Mouse (Mus musculus) natural killer cell, adult 2 months (primary cell): ENCODE measurements at regions not wholly inside any gene's neighbourhood (a gene's known extent, or its start where the extent isn't known, plus 50 kb on each side); places are given as distances from the start of the nearest gene placed in this dataset.
A peak's percentile ranks its signal among the peaks of the same experiment; 100 is the strongest.

Source experiments
- DNase-seq, 2 experiments: peaks; one replicate each; pipeline ENCODE4 v3.0.0; 2022; ENCODE audit warnings: low spot score in 2 of 2

GRCm38 (mm10) chr12:8844748-8845147 is 73.6 kb downstream of the Sdc1 start:
- DNase-seq = peak in 1 of 2 experiments; percentile 66

- no peak for DNase-seq
Measured at GRCm38 (mm10) chr12:8845443-8845842, 74.3 kb downstream of the Sdc1 start.

GRCm38 (mm10) chr12:8846425-8847226 is 74.8 kb upstream of the Laptm4a start:
- peak in 1 of 2 experiments; percentile 37 for DNase-seq

DNA sequence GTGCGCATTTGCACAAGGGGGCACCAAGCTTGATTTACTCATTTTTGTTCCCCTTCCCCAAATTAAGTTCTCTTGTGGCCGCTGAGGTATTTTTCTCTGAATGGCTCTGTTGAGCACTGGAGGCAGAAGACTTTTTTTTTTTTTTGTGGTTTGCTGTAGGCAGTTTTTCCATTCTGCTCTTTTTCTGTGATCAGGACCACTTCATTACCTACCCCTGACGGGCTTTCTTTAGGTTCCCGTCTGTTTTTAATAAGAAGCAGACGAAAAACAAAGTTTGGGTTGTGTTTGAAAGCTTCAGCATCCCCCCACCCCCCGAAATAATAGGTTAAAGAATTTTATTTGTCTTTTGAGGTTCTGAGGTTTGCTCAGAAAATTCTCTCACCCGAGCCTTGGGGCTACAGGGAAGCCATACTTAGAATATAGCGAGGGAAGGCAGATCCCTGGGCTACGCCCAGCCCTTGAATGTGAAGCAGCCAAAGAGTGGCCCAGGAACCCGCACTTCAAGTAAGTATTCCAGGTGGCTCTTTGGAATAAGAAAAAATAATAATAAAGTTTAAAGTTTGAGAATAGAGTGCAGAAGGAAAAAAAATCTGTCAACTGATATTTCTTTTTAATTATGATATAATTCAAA is 74.1 kb upstream of the Laptm4a start:
- DNase-seq = no peak

DNA sequence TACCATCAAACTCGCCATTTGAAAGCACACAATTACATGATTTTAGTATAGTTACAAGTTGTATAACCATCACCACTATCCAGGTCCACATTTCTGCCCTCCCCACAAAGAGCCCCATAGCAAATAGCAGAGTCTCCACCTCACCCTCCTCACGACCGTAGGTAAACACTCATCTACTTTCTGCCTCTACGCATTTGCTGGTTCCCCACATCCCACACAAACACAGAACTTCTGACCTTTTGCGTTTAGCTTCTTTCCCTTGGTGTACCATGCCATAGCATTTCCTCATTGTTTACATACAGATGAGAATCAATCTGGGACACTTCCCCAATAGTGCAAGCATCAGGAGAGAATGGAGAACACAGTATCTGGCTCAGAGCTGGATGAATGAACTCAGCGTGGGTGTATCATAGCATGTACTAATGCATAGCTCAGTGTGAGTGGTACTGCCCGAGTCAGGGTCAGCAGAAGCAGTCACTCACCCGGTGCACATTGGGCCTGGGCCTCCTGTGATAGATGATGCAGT is 73.5 kb upstream of the Laptm4a start:
- no peak for DNase-seq

DNA sequence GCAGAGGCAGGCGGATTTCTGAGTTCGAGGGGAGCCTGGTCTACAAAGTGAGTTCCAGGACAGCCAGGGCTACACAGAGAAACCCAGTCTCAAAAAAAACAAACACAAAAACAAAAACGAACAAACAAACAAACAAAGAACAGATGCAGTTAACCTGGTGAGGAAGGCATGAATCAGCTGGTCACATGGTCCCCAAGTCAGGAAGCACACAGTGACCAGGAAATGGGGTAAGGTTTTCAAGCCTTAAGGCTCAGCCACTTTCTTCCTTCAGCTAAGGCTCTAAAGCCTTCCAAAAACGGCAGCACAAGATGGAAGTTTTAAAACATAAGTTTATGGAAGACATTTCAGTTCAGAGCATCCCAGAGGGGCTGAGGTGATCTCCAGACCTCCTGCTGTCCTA is 67.6 kb upstream of the Laptm4a start:
- DNase-seq = no peak

GRCm38 (mm10) chr12:8854401-8854800 is 67.1 kb upstream of the Laptm4a start:
- DNase-seq = peak in 1 of 2 experiments; percentile 19

- DNase-seq = no peak
Measured at GRCm38 (mm10) chr12:8855119-8855518, 66.3 kb upstream of the Laptm4a start.

- DNase-seq = no peak
Measured at GRCm38 (mm10) chr12:8856051-8856543, 65.4 kb upstream of the Laptm4a start.

DNA sequence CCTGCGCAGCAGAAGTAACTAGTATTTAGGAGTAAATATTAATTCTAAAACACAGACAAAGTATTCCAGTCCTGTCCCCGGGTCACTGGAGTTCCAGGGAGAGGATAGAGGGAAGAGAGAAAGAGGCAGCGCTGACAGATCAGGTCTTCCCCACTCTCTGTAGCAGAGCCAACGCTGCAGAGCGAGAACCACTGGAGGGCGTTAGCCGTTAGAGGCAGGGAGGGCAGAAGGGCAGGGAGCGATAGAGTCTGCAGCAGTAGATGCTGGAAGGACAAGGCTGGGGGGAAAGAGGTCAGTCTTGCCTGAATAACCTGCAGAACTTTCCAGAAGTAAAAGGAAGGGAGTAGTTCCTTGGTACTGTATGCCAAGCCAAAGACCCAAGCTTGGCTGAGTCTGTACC is 64.2 kb upstream of the Laptm4a start:
- DNase-seq = no peak

DNA sequence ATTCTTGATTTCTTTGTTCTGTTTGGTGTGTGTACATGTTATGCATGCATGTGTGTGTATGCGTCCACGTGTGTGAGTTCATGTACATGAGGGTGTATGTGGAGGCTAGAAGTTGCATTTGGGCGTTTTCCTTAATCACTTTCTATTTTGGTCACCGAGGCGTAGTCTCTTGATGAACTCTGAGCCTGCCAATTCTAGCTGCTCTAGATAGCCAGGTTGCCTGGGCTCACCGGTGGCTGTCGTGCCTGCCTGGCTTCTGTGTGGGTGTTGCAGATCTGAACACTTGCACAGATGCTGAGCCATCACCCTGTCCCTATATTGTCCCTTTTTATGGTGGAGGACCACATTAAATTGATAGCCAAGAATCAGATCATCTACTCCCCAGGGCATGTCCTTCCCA is 62.7 kb upstream of the Laptm4a start:
- DNase-seq = no peak

DNA sequence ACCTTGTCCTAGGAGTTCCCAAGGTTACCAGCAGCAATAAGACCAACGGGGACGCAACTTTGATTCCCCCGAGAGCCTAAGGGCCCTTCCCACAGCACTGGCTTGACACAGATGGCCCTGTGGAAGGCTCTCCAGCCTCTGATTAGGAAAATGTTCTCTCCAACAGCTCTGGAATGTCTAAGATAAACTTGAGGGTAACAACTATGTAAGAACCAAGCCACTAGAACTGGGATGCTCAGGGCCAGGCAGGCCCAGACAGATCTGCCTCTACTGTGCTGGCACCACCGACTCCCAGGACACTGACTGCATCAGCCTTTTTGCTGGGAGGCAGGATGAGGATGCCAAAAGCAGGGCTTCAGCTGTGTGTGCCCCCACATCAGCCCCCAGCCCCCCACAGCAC is 61.9 kb upstream of the Laptm4a start:
- DNase-seq = no peak

- no peak for DNase-seq
Measured at GRCm38 (mm10) chr12:8864830-8865229, 56.6 kb upstream of the Laptm4a start.

DNA sequence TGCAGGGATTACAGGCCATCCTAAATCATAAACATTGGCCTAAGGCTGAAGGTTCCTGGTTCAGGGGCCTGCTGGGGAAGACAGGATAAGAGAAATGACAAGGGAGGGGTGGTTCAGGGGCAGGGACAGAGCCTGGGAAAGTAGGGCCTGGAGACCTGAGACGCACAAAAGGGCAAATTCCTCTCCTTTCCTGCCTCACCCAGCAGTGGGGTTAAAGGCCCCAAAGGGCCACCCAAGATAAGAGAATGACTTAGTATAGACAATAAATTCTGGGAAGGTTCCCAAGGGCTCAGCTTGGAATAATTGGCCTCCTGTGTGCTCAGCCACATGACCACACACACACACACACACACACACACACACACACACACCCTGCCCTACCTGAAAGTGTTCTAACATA is 56.2 kb upstream of the Laptm4a start:
- no peak for DNase-seq

GRCm38 (mm10) chr12:8867104-8867503 is 54.4 kb upstream of the Laptm4a start:
- DNase-seq = no peak

DNA sequence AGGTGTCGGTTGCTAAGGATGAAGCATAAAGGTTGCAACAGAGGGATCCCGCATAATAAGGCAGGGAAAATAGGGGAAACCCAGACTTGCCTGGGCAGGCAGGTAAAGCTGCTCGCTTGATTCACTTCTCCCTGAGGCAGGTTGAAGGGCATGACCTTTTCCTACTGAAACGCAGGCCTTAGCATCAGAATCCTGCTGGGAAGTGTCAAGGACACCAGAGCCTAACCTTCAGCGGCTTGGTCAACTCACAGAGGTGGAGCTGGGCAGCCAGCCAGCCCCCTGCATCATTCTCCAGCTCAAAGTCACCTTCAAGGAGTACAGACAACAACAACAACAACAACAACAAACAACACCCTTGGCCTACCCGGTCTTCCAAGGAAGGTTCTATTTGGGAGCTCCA is 52.8 kb upstream of the Laptm4a start:
- DNase-seq = no peak

- no peak for DNase-seq
Measured at GRCm38 (mm10) chr12:8869190-8869589, 52.3 kb upstream of the Laptm4a start.
